Mouse (Mus musculus): ENCODE measurements at regions not wholly inside any gene's neighbourhood (a gene's known extent, or its start where the extent isn't known, plus 50 kb on each side); places are given as distances from the start of the nearest gene placed in this dataset.
A peak's percentile ranks its signal among the peaks of the same experiment; 100 is the strongest.

DNA sequence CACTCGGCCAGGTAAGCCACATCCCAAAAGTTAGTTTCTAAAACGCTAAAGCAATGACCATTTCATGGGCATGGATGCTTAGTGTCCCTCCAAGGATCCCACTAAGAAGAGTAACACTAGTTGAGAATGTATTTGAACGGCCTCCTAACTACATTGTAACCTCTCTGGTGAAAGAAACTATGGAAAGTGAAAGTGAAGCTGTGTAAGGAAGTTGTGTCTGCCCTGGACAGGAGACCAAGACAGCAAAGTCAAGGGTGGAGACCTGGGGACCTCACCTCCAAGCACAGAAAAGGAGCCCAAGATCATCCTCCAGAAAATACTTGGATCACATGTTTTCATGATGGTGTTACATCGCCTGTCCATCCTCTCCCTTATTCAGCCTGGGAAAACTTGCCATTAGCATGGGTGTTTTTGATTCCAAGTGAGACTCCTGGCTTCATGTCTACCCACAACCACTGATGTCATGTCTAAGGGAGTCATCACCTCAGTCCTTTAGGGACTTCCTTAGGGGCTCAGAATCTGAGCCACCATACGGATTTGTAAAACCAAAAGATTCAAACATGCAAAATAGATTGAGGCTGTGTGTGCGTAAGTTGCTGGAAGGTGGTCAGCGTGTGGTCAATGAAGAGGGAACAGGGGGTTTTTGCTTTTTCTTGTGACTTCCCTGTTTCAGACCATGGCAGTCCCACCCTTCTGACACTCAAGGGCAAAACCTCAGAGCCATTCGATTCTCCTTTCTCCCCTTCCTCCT, 62.4 kb upstream of the 1700016C15Rik start:
- no peak for DNase-seq (ENCODE audit: low read depth)

- peak; percentile 58 for DNase-seq (ENCODE audit: low read depth)
Measured at GRCm38 (mm10) chr1:177670576-177670975, 59.0 kb upstream of the 1700016C15Rik start.

- peak; percentile 14 for DNase-seq (ENCODE audit: low read depth)
Measured at GRCm38 (mm10) chr1:177676657-177677056, 53.0 kb upstream of the 1700016C15Rik start.

- no peak for DNase-seq (ENCODE audit: low read depth)
Measured at GRCm38 (mm10) chr1:177678832-177679231, 50.8 kb upstream of the 1700016C15Rik start.

All from 416B (cell line).